In the genomic region with DNA sequence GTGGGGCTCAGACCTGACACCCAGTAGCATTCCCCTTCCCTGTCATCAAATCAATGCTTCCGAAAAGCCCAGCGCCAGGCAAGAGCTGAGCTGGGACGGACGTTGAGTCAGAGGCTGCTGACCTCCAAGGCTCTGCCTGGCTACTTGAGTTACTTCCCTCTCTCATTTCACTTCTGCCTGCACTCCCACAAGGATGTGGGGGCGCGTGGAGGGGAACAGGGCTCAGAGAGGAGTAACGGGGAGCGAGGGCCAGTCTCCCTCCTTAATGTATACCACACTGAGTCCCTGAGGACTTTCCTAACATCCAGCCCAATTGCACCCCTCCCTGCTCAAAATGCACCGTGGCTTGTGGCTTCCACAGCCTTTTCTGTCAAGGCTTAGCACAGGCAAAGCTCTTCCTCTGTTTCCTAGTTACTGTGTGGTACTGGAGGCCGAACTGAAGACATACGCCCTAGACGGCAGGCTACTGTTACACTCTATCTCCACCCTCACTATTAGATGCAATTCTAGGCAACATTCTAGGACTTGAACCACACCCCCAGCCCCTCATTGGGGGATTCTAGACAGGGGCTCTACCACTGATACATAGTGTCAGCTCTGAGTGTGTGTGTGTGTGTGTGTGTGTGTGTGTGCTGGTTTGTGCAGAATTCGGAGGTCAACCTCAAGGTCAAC, we compare ENCODE assay signal across 16 mouse cellular contexts. TPM values are rescaled to one million over a fixed set of nuclear protein-coding genes. Genes with fewer than 3 reads are reported as not detected.
DNase-seq lines count a peak whose midpoint lies in the region; ATAC-seq and TF ChIP-seq lines count a peak whose summit lies in the region.
"Had no signal": no experiment of that assay in that cellular context is flagged by ENCODE, and none has a peak within 500 bp of the region (broad histone marks: within the 10 kb centered on the region; RNA-seq: fewer than 3 reads in every experiment).

No protein-coding gene starts in this region.

- 46% methylated on average over 13 of the region's 13 CpGs for WGBS in stomach, embryonic 14.5 days
- WGBS in midbrain, postnatal 0 days: 68% methylated on average over 13 of the region's 13 CpGs

- no peak for ATAC-seq in stomach, embryonic 14.5 days (ENCODE audit: insufficient number of reproducible peaks, insufficient read depth, low FRiP score, low read depth)
- ATAC-seq in midbrain, postnatal 0 days (ENCODE audit: low FRiP score): no peak
- ATAC-seq: intestine, embryonic 15.5 days had no signal

- peak overlapping the region; percentile 98 for H3K27ac ChIP-seq in bone marrow macrophage, adult 2 months (ENCODE audit: insufficient read depth, low read depth, low read length)
- H3K27ac ChIP-seq in stomach, embryonic 14.5 days (ENCODE audit: low read length): peak overlapping the region; percentile 0; the same call in 1 of the 2 replicates
- H3K27ac ChIP-seq in midbrain, postnatal 0 days (ENCODE audit: low read depth, low read length): no peak overlapping the region
- H3K27ac ChIP-seq: intestine, embryonic 15.5 days had no signal

- H3K4me1 ChIP-seq in bone marrow macrophage, adult 2 months (ENCODE audit: control insufficient read depth, insufficient read depth, low read length): peaks cover 77% of the 10 kb centered on the region
- peaks cover 19% of the 10 kb centered on the region; the same call in 1 of the 2 replicates for H3K4me1 ChIP-seq in stomach, embryonic 14.5 days (ENCODE audit: control insufficient read depth, insufficient read depth, low read length)
- H3K4me1 ChIP-seq in midbrain, postnatal 0 days (ENCODE audit: insufficient read depth, low read length): no peaks in the 10 kb centered on the region

- TF ChIP-seq POLR2A in bone marrow macrophage, adult 2 months (IDR thresholded peaks at IDR 0.05; ENCODE audit: borderline replicate concordance, low read depth, low read length): no peak

- H3K36me3 ChIP-seq in stomach, embryonic 14.5 days (ENCODE audit: control insufficient read depth, insufficient read depth, low read length): no peaks in the 10 kb centered on the region
- H3K36me3 ChIP-seq in midbrain, postnatal 0 days (ENCODE audit: insufficient read depth, low read length): no peaks in the 10 kb centered on the region
- H3K36me3 ChIP-seq: intestine, embryonic 15.5 days had no signal

- no peak overlapping the region for H3K9ac ChIP-seq in stomach, embryonic 14.5 days (replicated peaks; ENCODE audit: low read depth, low read length)
- H3K9ac ChIP-seq in midbrain, postnatal 0 days (replicated peaks; ENCODE audit: low read length, poor library complexity, severe bottlenecking): no peak overlapping the region
- H3K9ac ChIP-seq: intestine, embryonic 15.5 days had no signal

- DNase-seq in layer of hippocampus, adult 11-12 months (ENCODE audit: low spot score): peak; percentile 35
- no peak for DNase-seq in layer of hippocampus, adult 18-20 months (ENCODE audit: low spot score in 2 of 2)
- peak; percentile 11 for DNase-seq in induced T-regulatory cell, adult 2 months (ENCODE audit: low read depth)
- no peak for DNase-seq in ovary, postnatal 36 days (ENCODE audit: low spot score)
- no peak for DNase-seq in midbrain, postnatal 0 days (ENCODE audit: low spot score)
- DNase-seq: cerebellum, postnatal 14 days; layer of hippocampus, postnatal 36 days; lung, postnatal 10 days; right cerebral cortex, postnatal 14 days; thymus, adult 18-20 months had no signal

- no peaks in the 10 kb centered on the region for H3K27me3 ChIP-seq in stomach, embryonic 14.5 days (ENCODE audit: control insufficient read depth, insufficient read depth, low read length)
- no peaks in the 10 kb centered on the region for H3K27me3 ChIP-seq in midbrain, postnatal 0 days (ENCODE audit: insufficient read depth, low read length)
- H3K27me3 ChIP-seq: intestine, embryonic 15.5 days had no signal

- H3K9me3 ChIP-seq in stomach, embryonic 14.5 days (ENCODE audit: control insufficient read depth, low read depth, low read length): no peaks in the 10 kb centered on the region
- no peaks in the 10 kb centered on the region for H3K9me3 ChIP-seq in midbrain, postnatal 0 days (ENCODE audit: low read length)
- H3K9me3 ChIP-seq: intestine, embryonic 15.5 days had no signal

- TF ChIP-seq CTCF in bone marrow macrophage, adult 2 months (IDR thresholded peaks at IDR 0.05; ENCODE audit: low read depth, low read length): no peak
- no peak for TF ChIP-seq CTCF in midbrain, postnatal 0 days (IDR thresholded peaks at IDR 0.05)

- no peak overlapping the region for H3K4me2 ChIP-seq in stomach, embryonic 14.5 days (replicated peaks; ENCODE audit: low read depth, low read length)
- no peak overlapping the region for H3K4me2 ChIP-seq in midbrain, postnatal 0 days (ENCODE audit: low read depth, low read length, poor library complexity, severe bottlenecking)
- H3K4me2 ChIP-seq: intestine, embryonic 15.5 days had no signal

- peak overlapping the region; percentile 16 for H3K4me3 ChIP-seq in bone marrow macrophage, adult 2 months (ENCODE audit: insufficient read depth, low read length)
- H3K4me3 ChIP-seq in stomach, embryonic 14.5 days (ENCODE audit: low read depth, low read length): no peak overlapping the region
- H3K4me3 ChIP-seq in midbrain, postnatal 0 days (ENCODE audit: low read depth, low read length): no peak overlapping the region
- H3K4me3 ChIP-seq: intestine, embryonic 15.5 days had no signal

RNA-seq across cellular contexts. Expression of a gene that starts 9.8 kb away (rescaled TPM):
- total RNA-seq in layer of hippocampus, adult 18-20 months (2021): 10 to 100 TPM; 33.2 to 34.8 TPM
- polyA plus RNA-seq in bone marrow macrophage, adult 2 months (2012; ENCODE audit: insufficient read depth, insufficient read length, missing spikeins): 35.8 and 36.5 TPM in 2 replicates
- polyA plus RNA-seq in stomach, embryonic 14.5 days (2014; fragmentation: Nextera tagmentation; extraction: Ambion mirVana): 23.2 and 26.6 TPM in 2 replicates
- 34.2 and 50.0 TPM in 2 replicates for total RNA-seq in midbrain, postnatal 0 days (2014; rRNA removed)
- 28.7 and 30.1 TPM in 2 replicates for polyA plus RNA-seq in midbrain, postnatal 0 days (2015; fragmentation: Nextera tagmentation; extraction: Ambion mirVana)

RNA-seq across cellular contexts. Expression of a gene that starts 19.6 kb away (rescaled TPM):
- under 1 TPM; 0.36 to 0.72 TPM for total RNA-seq in layer of hippocampus, adult 18-20 months (2021)
- 50.1 and 51.4 TPM in 2 replicates for polyA plus RNA-seq in bone marrow macrophage, adult 2 months (2012; ENCODE audit: insufficient read depth, insufficient read length, missing spikeins)
- 2.4 and 3.0 TPM in 2 replicates for polyA plus RNA-seq in stomach, embryonic 14.5 days (2014; fragmentation: Nextera tagmentation; extraction: Ambion mirVana)
- total RNA-seq in midbrain, postnatal 0 days (2014; rRNA removed): 0.27 and 2.5 TPM in 2 replicates
- polyA plus RNA-seq in midbrain, postnatal 0 days (2015; fragmentation: Nextera tagmentation; extraction: Ambion mirVana): 0.81 and 1.1 TPM in 2 replicates

RNA-seq across cellular contexts. Expression of a gene that starts 40.7 kb away (rescaled TPM):
- not detected for total RNA-seq in layer of hippocampus, adult 18-20 months (2021)
- not detected in 2 replicates for polyA plus RNA-seq in bone marrow macrophage, adult 2 months (2012; ENCODE audit: insufficient read depth, insufficient read length, missing spikeins)
- not detected in 2 replicates for polyA plus RNA-seq in stomach, embryonic 14.5 days (2014; fragmentation: Nextera tagmentation; extraction: Ambion mirVana)
- 0.44 TPM in 1 of 2 replicates, not detected in the other for total RNA-seq in midbrain, postnatal 0 days (2014; rRNA removed)
- not detected in 2 replicates for polyA plus RNA-seq in midbrain, postnatal 0 days (2015; fragmentation: Nextera tagmentation; extraction: Ambion mirVana)
- total RNA-seq: ES-E14; gastrocnemius, adult 8-10 months; layer of hippocampus, postnatal 36 days had no signal
- polyA plus RNA-seq: heart, postnatal 0 days; intestine, embryonic 15.5 days had no signal

RNA-seq across cellular contexts. Expression of a gene that starts 55.9 kb away (rescaled TPM):
- not detected for total RNA-seq in layer of hippocampus, adult 18-20 months (2021)
- polyA plus RNA-seq in bone marrow macrophage, adult 2 months (2012; ENCODE audit: insufficient read depth, insufficient read length, missing spikeins): not detected in 2 replicates
- 0.41 TPM in 1 of 2 replicates, not detected in the other for polyA plus RNA-seq in stomach, embryonic 14.5 days (2014; fragmentation: Nextera tagmentation; extraction: Ambion mirVana)
- total RNA-seq in midbrain, postnatal 0 days (2014; rRNA removed): not detected in 2 replicates
- 0.19 TPM in 1 of 2 replicates, not detected in the other for polyA plus RNA-seq in midbrain, postnatal 0 days (2015; fragmentation: Nextera tagmentation; extraction: Ambion mirVana)
- total RNA-seq: gastrocnemius, adult 8-10 months; layer of hippocampus, postnatal 36 days had no signal

Comparison
In these comparisons a context has a peak if more than half of its experiments do, and no peak if none do; other contexts are left out.
1. DNase-seq: peak in layer of hippocampus, adult 11-12 months (single experiment) and induced T-regulatory cell, adult 2 months (single experiment); none in layer of hippocampus, adult 18-20 months (0 of 2), ovary, postnatal 36 days (single experiment) and midbrain, postnatal 0 days (single experiment).
2. RNA of a gene that starts 19.6 kb away (polyA plus RNA-seq): 50.1 to 51.4 TPM in bone marrow macrophage, adult 2 months; 2.4 to 3.0 TPM in stomach, embryonic 14.5 days and 0.81 to 1.1 TPM in midbrain, postnatal 0 days; every median in the first group is over 10 times any median in the second.